Comparison of ENCODE assay signal across 16 mouse cellular contexts in the genomic region with DNA sequence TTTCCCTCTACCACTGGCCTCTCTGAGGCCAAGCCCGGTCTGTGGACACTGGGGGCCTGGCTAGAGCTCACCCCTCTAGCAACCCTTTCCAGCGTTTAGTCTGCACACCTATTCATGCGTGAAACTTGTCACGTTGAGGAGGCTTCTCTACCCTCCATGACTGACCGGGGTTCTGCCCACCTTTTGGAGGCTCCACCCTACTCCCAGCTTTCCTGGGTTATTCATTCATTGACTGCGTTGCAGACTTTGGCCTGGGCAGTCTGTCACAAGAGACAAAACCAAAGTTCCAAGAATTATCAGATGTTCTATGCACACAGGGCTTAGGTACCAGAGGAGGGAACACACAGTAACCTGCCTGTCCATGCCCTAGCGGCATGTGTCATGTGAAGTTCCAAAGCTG. TPM values are rescaled to one million over a fixed set of nuclear protein-coding genes. Genes with fewer than 3 reads are reported as not detected.
A peak's percentile ranks its signal among the peaks of the same experiment; 100 is the strongest.
DNase-seq lines count a peak whose midpoint lies in the region; ATAC-seq and TF ChIP-seq lines count a peak whose summit lies in the region.
"Had no signal": no experiment of that assay in that cellular context is flagged by ENCODE, and none has a peak within 500 bp of the region (broad histone marks: within the 10 kb centered on the region; RNA-seq: fewer than 3 reads in every experiment).

No protein-coding gene starts in this region.

- no peaks in the 10 kb centered on the region for H3K27me3 ChIP-seq in intestine, embryonic 15.5 days (replicated peaks)
- H3K27me3 ChIP-seq in intestine, postnatal 0 days (replicated peaks; ENCODE audit: control insufficient read depth, insufficient read depth, low read length): no peaks in the 10 kb centered on the region
- H3K27me3 ChIP-seq in kidney, postnatal 0 days (ENCODE audit: insufficient read depth, low read length): no peaks in the 10 kb centered on the region
- no peaks in the 10 kb centered on the region for H3K27me3 ChIP-seq in liver, embryonic 15.5 days
- H3K27me3 ChIP-seq in limb, embryonic 10.5 days (ENCODE audit: low read depth, poor library complexity, severe bottlenecking): peaks cover 3% of the 10 kb centered on the region; the same call in 1 of the 2 replicates
- H3K27me3 ChIP-seq: forebrain, embryonic 13.5 days; midbrain, embryonic 15.5 days had no signal

- no peak; the same call in 1 of the 2 replicates for TF ChIP-seq CTCF in intestine, postnatal 0 days (IDR thresholded peaks at IDR 0.05; ENCODE audit: low read depth)
- TF ChIP-seq CTCF in kidney, postnatal 0 days (IDR thresholded peaks at IDR 0.05; ENCODE audit: low read depth): no peak

- DNase-seq in kidney, postnatal 0 days (ENCODE audit: low spot score): no peak
- no peak for DNase-seq in lung, postnatal 36 days
- DNase-seq in limb, embryonic 10.5 days (ENCODE audit: low spot score): no peak
- DNase-seq: adrenal gland, adult 8-10 months; cerebellum, adult 18-20 months; heart, adult 2 months; heart, postnatal 4 days; lung, postnatal 14 days had no signal

- ATAC-seq in intestine, embryonic 15.5 days: peak; percentile 69
- ATAC-seq in intestine, postnatal 0 days: peak; percentile 69
- ATAC-seq in kidney, postnatal 0 days (replicated peaks; ENCODE audit: low FRiP score, low read depth): peak; percentile 43
- peak; percentile 61 for ATAC-seq in liver, embryonic 15.5 days (ENCODE audit: insufficient read depth)
- ATAC-seq in inflammation-experienced regulatory T-cells, adult 6 months: no peak
- ATAC-seq: forebrain, embryonic 13.5 days; hindbrain, postnatal 0 days; midbrain, embryonic 15.5 days had no signal

- no peak overlapping the region for H3K9ac ChIP-seq in intestine, embryonic 15.5 days
- no peak overlapping the region; the same call in 1 of the 2 replicates for H3K9ac ChIP-seq in intestine, postnatal 0 days (ENCODE audit: low read depth, low read length)
- no peak overlapping the region for H3K9ac ChIP-seq in kidney, postnatal 0 days (ENCODE audit: low read depth, low read length)
- H3K9ac ChIP-seq in liver, embryonic 15.5 days: no peak overlapping the region
- H3K9ac ChIP-seq: forebrain, embryonic 13.5 days; midbrain, embryonic 15.5 days had no signal

- H3K9me3 ChIP-seq in intestine, embryonic 15.5 days: no peaks in the 10 kb centered on the region
- H3K9me3 ChIP-seq in intestine, postnatal 0 days (ENCODE audit: control insufficient read depth): no peaks in the 10 kb centered on the region
- no peaks in the 10 kb centered on the region for H3K9me3 ChIP-seq in kidney, postnatal 0 days (replicated peaks; ENCODE audit: low read length)
- H3K9me3 ChIP-seq in liver, embryonic 15.5 days (replicated peaks): no peaks in the 10 kb centered on the region
- H3K9me3 ChIP-seq in limb, embryonic 10.5 days (replicated peaks): no peaks in the 10 kb centered on the region
- H3K9me3 ChIP-seq: forebrain, embryonic 13.5 days; G1E; midbrain, embryonic 15.5 days had no signal

- peaks cover 76% of the 10 kb centered on the region for H3K4me1 ChIP-seq in intestine, embryonic 15.5 days (replicated peaks)
- peaks cover 50% of the 10 kb centered on the region for H3K4me1 ChIP-seq in intestine, postnatal 0 days (replicated peaks; ENCODE audit: control insufficient read depth, insufficient read depth, low read length)
- H3K4me1 ChIP-seq in kidney, postnatal 0 days (replicated peaks; ENCODE audit: insufficient read depth, low read length): peaks cover 86% of the 10 kb centered on the region
- peaks cover 100% of the 10 kb centered on the region for H3K4me1 ChIP-seq in liver, embryonic 15.5 days (replicated peaks)
- H3K4me1 ChIP-seq in limb, embryonic 10.5 days: peaks cover 50% of the 10 kb centered on the region

- H3K4me2 ChIP-seq in intestine, embryonic 15.5 days (replicated peaks): peak overlapping the region; percentile 37; the same call in 1 of the 2 replicates
- H3K4me2 ChIP-seq in intestine, postnatal 0 days (replicated peaks; ENCODE audit: low read depth): peak overlapping the region; percentile 54
- H3K4me2 ChIP-seq in kidney, postnatal 0 days (ENCODE audit: low read length): peak overlapping the region; percentile 8; the same call in 1 of the 2 replicates
- peak overlapping the region; percentile 89 for H3K4me2 ChIP-seq in liver, embryonic 15.5 days
- H3K4me2 ChIP-seq: forebrain, embryonic 13.5 days; midbrain, embryonic 15.5 days had no signal

- H3K27ac ChIP-seq in intestine, embryonic 15.5 days: peak overlapping the region; percentile 71
- peak overlapping the region; percentile 81 for H3K27ac ChIP-seq in intestine, postnatal 0 days (ENCODE audit: low read depth, low read length)
- H3K27ac ChIP-seq in kidney, postnatal 0 days: peak overlapping the region; percentile 75
- H3K27ac ChIP-seq in liver, embryonic 15.5 days (replicated peaks): peak overlapping the region; percentile 87
- H3K27ac ChIP-seq in limb, embryonic 10.5 days: no peak overlapping the region
- H3K27ac ChIP-seq: forebrain, embryonic 13.5 days; heart, adult 2 months; hindbrain, postnatal 0 days; midbrain, embryonic 15.5 days had no signal

- WGBS in intestine, embryonic 15.5 days: 60% methylated on average over 7 of the region's 7 CpGs
- WGBS in intestine, postnatal 0 days: 42% methylated on average over 7 of the region's 7 CpGs
- 36% methylated on average over 7 of the region's 7 CpGs for WGBS in kidney, postnatal 0 days
- WGBS in liver, embryonic 15.5 days (ENCODE audit: insufficient replicate concordance): 79% methylated on average over 7 of the region's 7 CpGs
- WGBS in limb, embryonic 10.5 days: 90% methylated on average over 7 of the region's 7 CpGs

- H3K4me3 ChIP-seq in intestine, embryonic 15.5 days (replicated peaks): no peak overlapping the region
- no peak overlapping the region for H3K4me3 ChIP-seq in intestine, postnatal 0 days (ENCODE audit: low read depth, low read length)
- H3K4me3 ChIP-seq in kidney, postnatal 0 days (replicated peaks; ENCODE audit: low read depth, low read length): no peak overlapping the region
- H3K4me3 ChIP-seq in liver, embryonic 15.5 days (replicated peaks): no peak overlapping the region
- H3K4me3 ChIP-seq in limb, embryonic 10.5 days: no peak overlapping the region
- H3K4me3 ChIP-seq: forebrain, embryonic 13.5 days; heart, adult 2 months; midbrain, embryonic 15.5 days had no signal

- H3K36me3 ChIP-seq in intestine, embryonic 15.5 days: no peaks in the 10 kb centered on the region
- H3K36me3 ChIP-seq in intestine, postnatal 0 days (ENCODE audit: control insufficient read depth, insufficient read depth): peaks cover 12% of the 10 kb centered on the region; the same call in 1 of the 2 replicates
- 0 out of 2 replicates have a peak, but pooled peaks cover 3% of the 10 kb centered on the region for H3K36me3 ChIP-seq in kidney, postnatal 0 days (ENCODE audit: insufficient read depth, low read length)
- peaks cover 98% of the 10 kb centered on the region for H3K36me3 ChIP-seq in liver, embryonic 15.5 days (replicated peaks)
- H3K36me3 ChIP-seq in limb, embryonic 10.5 days: peaks cover 14% of the 10 kb centered on the region
- H3K36me3 ChIP-seq: midbrain, embryonic 15.5 days had no signal

RNA-seq across cellular contexts. Expression of a gene that starts 6.8 kb away (rescaled TPM):
- 10.6 TPM in 2 replicates for polyA plus RNA-seq in intestine, embryonic 15.5 days (2015; fragmentation: Nextera tagmentation; extraction: Ambion mirVana)
- polyA plus RNA-seq in intestine, postnatal 0 days (2015; fragmentation: Nextera tagmentation; extraction: Ambion mirVana): 6.4 and 6.7 TPM in 2 replicates
- 13.7 and 23.6 TPM in 2 replicates for polyA plus RNA-seq in kidney, postnatal 0 days (2015; fragmentation: Nextera tagmentation; extraction: Ambion mirVana)
- polyA plus RNA-seq in liver, embryonic 15.5 days (2015; fragmentation: Nextera tagmentation; extraction: Ambion mirVana): 13.2 and 17.4 TPM in 2 replicates
- polyA plus RNA-seq in limb, embryonic 10.5 days (2016; fragmentation: Nextera tagmentation; extraction: Ambion mirVana): 3.0 and 3.6 TPM in 2 replicates
- polyA plus RNA-seq in inflammation-experienced regulatory T-cells, adult 6 months (2017; shearing (Covaris generic)): 1 to 10 TPM; 2.2 to 5.1 (median 4.9) TPM

Comparison
In these comparisons a context has a peak if more than half of its experiments do, and no peak if none do; other contexts are left out.
1. H3K4me2 ChIP-seq: peak in every context shown above with its lines; median percentile 89 in liver, embryonic 15.5 days; 54 in intestine, postnatal 0 days; 37 in intestine, embryonic 15.5 days; 8 in kidney, postnatal 0 days.